Mouse (Mus musculus): ENCODE measurements around the gene Fam205a1. TPM values are rescaled to one million over a fixed set of nuclear protein-coding genes. Genes with fewer than 3 reads are reported as not detected.

Gene Fam205a1
- polyA plus RNA-seq, 3 experiments from 2014 or later: not detected

Other genes with a start within 250 kb of the Fam205a1 start
- gene Gm10591, start 241.7 kb downstream of the Fam205a1 start, polyA plus RNA-seq (2017; shearing (Covaris generic)): not detected
- not detected for gene Gm2564, start 224.2 kb downstream of the Fam205a1 start, polyA plus RNA-seq (2017; shearing (Covaris generic))
- gene Ccl27b, start 198.6 kb downstream of the Fam205a1 start, polyA plus RNA-seq (2017; shearing (Covaris generic)): not detected
- gene Il11ra2, start 192.0 kb downstream of the Fam205a1 start, polyA plus RNA-seq (2017; shearing (Covaris generic)): not detected
- gene 4930578G10Rik, start 118.3 kb downstream of the Fam205a1 start, polyA plus RNA-seq (2017; shearing (Covaris generic)): not detected
- not detected for gene Ccl19, start 97.3 kb downstream of the Fam205a1 start, polyA plus RNA-seq (2017; shearing (Covaris generic))
- not detected for gene Ccl21a, start 79.9 kb downstream of the Fam205a1 start, polyA plus RNA-seq (2017; shearing (Covaris generic))
- not detected for gene Gm12394, start 2.9 kb upstream of the Fam205a1 start, polyA plus RNA-seq (2017; shearing (Covaris generic))
- gene Fam205c, start 20.3 kb upstream of the Fam205a1 start, polyA plus RNA-seq (2017; shearing (Covaris generic)): not detected
- not detected for gene Phf24, start 62.8 kb upstream of the Fam205a1 start, polyA plus RNA-seq (2017; shearing (Covaris generic))
- 1 to 10 TPM; 2.1 to 5.3 (median 2.3) TPM for gene Dnajb5, start 95.9 kb upstream of the Fam205a1 start, polyA plus RNA-seq (2017; shearing (Covaris generic))
- 1 to 10 TPM in 1 of 3 experiments, under 1 TPM in 1, not detected in 1; 0.35 to 1.1 TPM for gene 1700022I11Rik, start 115.7 kb upstream of the Fam205a1 start, polyA plus RNA-seq (2017; shearing (Covaris generic))
- 100 to 1,000 TPM; 144 to 162 (median 154) TPM for gene Vcp, start 146.6 kb upstream of the Fam205a1 start, polyA plus RNA-seq (2017; shearing (Covaris generic))
- 10 to 100 TPM; 22.9 to 41.7 (median 31.8) TPM for gene Fancg, start 156.6 kb upstream of the Fam205a1 start, polyA plus RNA-seq (2017; shearing (Covaris generic))
- gene Pigo, start 171.9 kb upstream of the Fam205a1 start, polyA plus RNA-seq (2017; shearing (Covaris generic)): 10 to 100 TPM; 10.5 to 22.3 (median 12.0) TPM
- gene Stoml2, start 177.8 kb upstream of the Fam205a1 start, polyA plus RNA-seq (2017; shearing (Covaris generic)): 100 to 1,000 TPM; 138 to 146 (median 139) TPM
- 1 to 10 TPM; 2.4 to 2.9 (median 2.6) TPM for gene Fam214b, start 192.3 kb upstream of the Fam205a1 start, polyA plus RNA-seq (2017; shearing (Covaris generic))
- under 1 TPM in 2 of 3 experiments, not detected in 1; 0.23 to 0.38 TPM for gene Unc13b, start 205.1 kb upstream of the Fam205a1 start, polyA plus RNA-seq (2017; shearing (Covaris generic))

Data from inflammation-experienced regulatory T-cells, adult 6 months (primary cell).